Mouse (Mus musculus): Measurements from ENCODE around the gene Sertad2. TPM values are rescaled to one million over a fixed set of nuclear protein-coding genes. Genes with fewer than 3 reads are reported as not detected.

Gene Sertad2
- total and polyA plus RNA-seq, 3 experiments: 5.9 to 13.1 (median 6.0) TPM

- Histone ChIP-seq H3K4me1 (ENCODE audit: control insufficient read depth in 1 of 2, insufficient read depth in 2 of 2) (peaks cover 7 to 43% of the 10 kb centered on the region in 2 experiments), H3K36me3 (replicated peaks in 1 of 2; ENCODE audit: control insufficient read depth in 1 of 2, insufficient read depth in 1 of 2, low read length in 1 of 2) (peaks cover 3 to 10% of the 10 kb centered on the region in 2 experiments), H3K4me3 (replicated peaks in 1 of 3; ENCODE audit: low read depth in 2 of 3, low read length in 2 of 3, poor library complexity in 1 of 3) (peak overlapping the region; percentile 85 to 98 (median 92)), H3K9me3 (replicated peaks; ENCODE audit: low read length) (no peaks in the 10 kb centered on the region), H3K79me2 (replicated peaks; ENCODE audit: control insufficient read depth, extremely low read depth, insufficient read depth, poor library complexity, severe bottlenecking) (no peaks in the 10 kb centered on the region; the same call in 1 of the 2 replicates), H3K9ac (ENCODE audit: insufficient read depth, low read depth) (peak overlapping the region; percentile 69), H3K27ac (ENCODE audit: insufficient read depth, low read depth) (peak overlapping the region; percentile 70), H3K27me3 (replicated peaks) (no peaks in the 10 kb centered on the region), H3K4me2 (ENCODE audit: insufficient read depth, low read depth, poor library complexity, severe bottlenecking) (peak overlapping the region; percentile 97)
- DNase-seq (ENCODE audit: extremely low read depth): no peak
- TF ChIP-seq MAZ (IDR thresholded peaks at IDR 0.05; ENCODE audit: low read depth, low read length) (peak; percentile 69; the same call in 1 of the 2 replicates), JUN (IDR thresholded peaks at IDR 0.05; ENCODE audit: insufficient read depth, low read depth, low read length) (no peak), MAFK (IDR thresholded peaks at IDR 0.05; ENCODE audit: insufficient replicate concordance, low read length) (no peak), MAX (IDR thresholded peaks at IDR 0.05; ENCODE audit: low read length) (peak; percentile 41), SIN3A (IDR thresholded peaks at IDR 0.05; ENCODE audit: low read length) (peak; percentile 11), UBTF (IDR thresholded peaks at IDR 0.05; ENCODE audit: low read depth, low read length) (peak; percentile 38; the same call in 1 of the 2 replicates), GABPA (IDR thresholded peaks at IDR 0.05; ENCODE audit: insufficient replicate concordance, low read depth, low read length) (no peak)
- dilution Hi-C loops (cut with MboI; ENCODE audit: extremely low pct_ligation_motif_present, extremely low pct_unique_long_range_greater_than_20kb, low sequenced_read_pairs) (no loop called here), in situ Hi-C loops (cut with MboI; ENCODE audit: low pct_ligation_motif_present, low pct_unique_long_range_greater_than_20kb, low sequenced_read_pairs) (loop anchor here (5.0 kb wide), 1 partner anchor 76 kb away; no protein-coding TSS in a partner anchor)
These were observed 534 bp downstream of the Sertad2 start for GRCm38 (mm10) chr11:20543453-20544120.

GRCm38 (mm10) chr11:20544376-20544775 is 1.3 kb downstream of the Sertad2 start:
- Histone ChIP-seq H3K4me3 (replicated peaks in 1 of 3; ENCODE audit: low read depth in 2 of 3, low read length in 2 of 3, poor library complexity in 1 of 3) (peak overlapping the region in 2 of 3 experiments; percentile 85 to 92), H3K9ac (ENCODE audit: insufficient read depth, low read depth) (peak overlapping the region; percentile 69; the same call in 1 of the 2 replicates), H3K27me3 (replicated peaks) (no peaks in the 10 kb centered on the region), H3K36me3 (replicated peaks in 1 of 2; ENCODE audit: control insufficient read depth in 1 of 2, insufficient read depth in 1 of 2, low read length in 1 of 2) (peaks cover 3 to 10% of the 10 kb centered on the region in 2 experiments), H3K4me1 (ENCODE audit: control insufficient read depth in 1 of 2, insufficient read depth in 2 of 2) (peaks cover 7 to 35% of the 10 kb centered on the region in 2 experiments), H3K4me2 (ENCODE audit: insufficient read depth, low read depth, poor library complexity, severe bottlenecking) (peak overlapping the region; percentile 97), H3K27ac (ENCODE audit: insufficient read depth, low read depth) (no peak overlapping the region), H3K9me3 (replicated peaks; ENCODE audit: low read length) (no peaks in the 10 kb centered on the region), H3K79me2 (replicated peaks; ENCODE audit: control insufficient read depth, extremely low read depth, insufficient read depth, poor library complexity, severe bottlenecking) (no peaks in the 10 kb centered on the region; the same call in 1 of the 2 replicates)
- in situ Hi-C loops (cut with MboI; ENCODE audit: low pct_ligation_motif_present, low pct_unique_long_range_greater_than_20kb, low sequenced_read_pairs) (loop anchor here (5.0 kb wide), 1 partner anchor 77 kb away; no protein-coding TSS in a partner anchor), dilution Hi-C loops (cut with MboI; ENCODE audit: extremely low pct_ligation_motif_present, extremely low pct_unique_long_range_greater_than_20kb, low sequenced_read_pairs) (no loop called here)
- DNase-seq (ENCODE audit: extremely low read depth): no peak
- 0 out of 2 replicates have a peak, but pooled peaks have one; percentile 6 for TF ChIP-seq TBP (conservative IDR thresholded peaks at IDR 0.05; ENCODE audit: low read depth, low read length)
- TF ChIP-seq MEF2A (IDR thresholded peaks at IDR 0.05; ENCODE audit: borderline replicate concordance, low read depth, low read length): no peak
